Mouse (Mus musculus): ENCODE results near the gene Scd1.

DNA sequence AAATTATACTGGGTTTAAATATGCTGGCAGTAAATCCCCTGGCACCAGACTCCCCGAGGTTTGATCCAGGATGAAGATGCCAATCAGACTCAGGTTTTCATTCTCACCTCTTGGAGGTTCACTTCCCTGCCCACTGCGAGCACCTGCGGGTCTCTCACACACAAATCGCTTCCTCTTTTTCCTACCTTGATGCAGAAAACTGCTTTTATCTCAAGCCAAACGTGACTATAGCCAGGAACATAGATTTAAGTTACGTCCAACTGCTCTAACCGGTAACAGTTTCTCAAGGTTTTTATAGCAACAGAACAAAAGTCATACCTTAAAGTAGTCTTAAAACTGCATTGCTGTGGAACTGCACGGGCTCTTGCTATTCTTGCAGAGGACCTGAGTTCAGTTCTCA is 58.0 kb downstream of the Scd1 start:
- TF ChIP-seq CTCF (conservative IDR thresholded peaks at IDR 0.05; ENCODE audit: low read length) (no peak), NANOG (IDR thresholded peaks at IDR 0.05; ENCODE audit: borderline replicate concordance, low read length) (no peak)

Data from E14TG2a.4 (cell line).